Mouse (Mus musculus): ENCODE measurements at regions not wholly inside any gene's neighbourhood (a gene's known extent, or its start where the extent isn't known, plus 50 kb on each side); places are given as distances from the start of the nearest gene placed in this dataset.
"Not testable (repeated sequence)": the region's sequence is repeated elsewhere in the genome, so short reads cannot be mapped to it uniquely, and the experiment has no call there.

- peak; percentile 46 for DNase-seq
Measured at GRCm38 (mm10) chr13:82562576-82562975, 779.7 kb downstream of the Cetn3 start.

- peak; percentile 28 for DNase-seq
Measured at GRCm38 (mm10) chr13:82570925-82571324, 788.0 kb downstream of the Cetn3 start.

GRCm38 (mm10) chr13:82577937-82578336 lies 795.1 kb downstream of the Cetn3 start:
- no peak for DNase-seq

- DNase-seq = no peak
Measured at GRCm38 (mm10) chr13:82586335-82586734, 803.5 kb downstream of the Cetn3 start.

GRCm38 (mm10) chr13:82593831-82594230 lies 811.0 kb downstream of the Cetn3 start:
- DNase-seq = peak; percentile 31

- DNase-seq = no peak
Measured at GRCm38 (mm10) chr13:82595566-82595965, 812.7 kb downstream of the Cetn3 start.

- DNase-seq = not testable (repeated sequence)
Measured at GRCm38 (mm10) chr13:82605868-82606267, 823.0 kb downstream of the Cetn3 start.

GRCm38 (mm10) chr13:82619005-82619653 lies 836.3 kb downstream of the Cetn3 start:
- no peak for DNase-seq

GRCm38 (mm10) chr13:82620036-82620435 lies 837.2 kb downstream of the Cetn3 start:
- no peak for DNase-seq

GRCm38 (mm10) chr13:82620749-82621148 lies 837.9 kb downstream of the Cetn3 start:
- DNase-seq = no peak

GRCm38 (mm10) chr13:82628727-82629126 lies 845.9 kb downstream of the Cetn3 start:
- DNase-seq = not testable (repeated sequence)
